Mouse (Mus musculus) heart, embryonic 13.5 days (tissue): ENCODE data around the gene Endod1. TPM values are rescaled to one million over a fixed set of nuclear protein-coding genes. Genes with fewer than 3 reads are reported as not detected.
"Not testable (repeated sequence)": the region's sequence is repeated elsewhere in the genome, so short reads cannot be mapped to it uniquely, and the experiment has no call there.

ENCODE experiments used
- ATAC-seq: fragments of 200-750 bp; cut with Nextera tagmentation; 2 replicates; pipeline ENCODE4 v1.8.0; 2017; ENCODE audit warnings: moderate TSS enrichment; ENCODE audit not compliant: insufficient number of reproducible peaks, low FRiP score, low TSS enrichment; ENCODE audit errors: extremely low read depth
- H3K27ac ChIP-seq: fragments of 300-500 bp; sonication (generic); replicated peaks from 2 replicates; pipeline ENCODE4 v1.5.1; 2015; ENCODE audit warnings: moderate library complexity, mild to moderate bottlenecking, inconsistent platforms
- H3K27me3 ChIP-seq: fragments of 300-500 bp; sonication (generic); replicated peaks from 2 replicates; pipeline ENCODE4 v1.6.1; 2015; ENCODE audit warnings: mild to moderate bottlenecking, inconsistent platforms
- H3K36me3 ChIP-seq: fragments of 300-500 bp; sonication (generic); 2 replicates; pipeline ENCODE4 v1.6.1; 2015; ENCODE audit warnings: mild to moderate bottlenecking, inconsistent platforms
- H3K4me1 ChIP-seq: fragments of 300-500 bp; sonication (generic); 2 replicates; pipeline ENCODE4 v1.6.1; 2015; ENCODE audit warnings: inconsistent platforms
- H3K4me2 ChIP-seq: fragments of 300-500 bp; sonication (generic); 2 replicates; pipeline ENCODE4 v1.6.1; 2015; ENCODE audit warnings: inconsistent platforms, mild to moderate bottlenecking, moderate library complexity
- H3K4me3 ChIP-seq: fragments of 300-500 bp; sonication (generic); 2 replicates; pipeline ENCODE4 v1.5.1; 2015; ENCODE audit warnings: moderate library complexity, mild to moderate bottlenecking, inconsistent platforms
- H3K9ac ChIP-seq: fragments of 300-500 bp; sonication (generic); 2 replicates; pipeline ENCODE4 v1.6.1; 2015; ENCODE audit warnings: inconsistent platforms, mild to moderate bottlenecking, moderate library complexity
- H3K9me3 ChIP-seq: fragments of 300-500 bp; sonication (generic); 2 replicates; pipeline ENCODE4 v1.6.1; 2016; ENCODE audit warnings: inconsistent platforms
- WGBS: fragments of 180-500 bp; shearing (Covaris S2); methylation state at CpG from one replicate; pipeline ENCODE4 v1.1.7; 2015; ENCODE audit warnings: mixed read lengths; 5-methylcytosine and 5-hydroxymethylcytosine counted together
- polyA plus RNA-seq: library from polyadenylated mRNA; unstranded; fragments of >200 nt; fragmentation: Nextera tagmentation; extraction: Ambion mirVana; gene quantifications from 2 replicates; pipeline ENCODE4 v1.2.1, GENCODE M21; 2015

Endod1 gene
- polyA plus RNA-seq, 1 experiment from 2014 or later = 7.5 TPM

DNA sequence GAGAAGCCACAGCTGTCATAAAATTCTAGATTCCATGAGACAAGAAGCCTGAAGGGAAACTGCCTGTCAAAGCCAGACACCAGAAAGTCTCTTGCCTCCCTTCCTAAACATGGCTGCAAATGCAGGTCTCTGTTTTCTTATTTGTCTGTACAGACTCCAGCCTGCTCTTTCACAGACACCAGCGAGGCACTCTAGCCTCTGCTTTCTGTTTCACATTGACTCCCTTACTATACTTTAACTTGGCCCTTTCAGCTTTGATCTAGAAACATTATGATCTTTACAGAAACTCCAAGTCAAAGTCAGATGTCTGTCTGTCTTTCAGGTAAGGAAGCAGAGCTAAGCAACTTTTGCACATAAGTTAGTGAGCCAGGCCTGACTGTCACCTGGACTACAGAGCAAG is 29.0 kb downstream of the Endod1 start:
- H3K4me3 ChIP-seq = no peak overlapping the region
- no peaks in the 10 kb centered on the region; the same call in 1 of the 2 replicates for H3K9me3 ChIP-seq
- H3K27ac ChIP-seq = no peak overlapping the region
- no peak overlapping the region for H3K4me2 ChIP-seq
- H3K36me3 ChIP-seq = 0 out of 2 replicates have a peak, but pooled peaks cover 8% of the 10 kb centered on the region
- H3K27me3 ChIP-seq = no peaks in the 10 kb centered on the region
- no peak overlapping the region for H3K9ac ChIP-seq
- no peaks in the 10 kb centered on the region for H3K4me1 ChIP-seq
- ATAC-seq = no peak
- 78% methylated on average over 1 of the region's 1 CpGs for WGBS

DNA sequence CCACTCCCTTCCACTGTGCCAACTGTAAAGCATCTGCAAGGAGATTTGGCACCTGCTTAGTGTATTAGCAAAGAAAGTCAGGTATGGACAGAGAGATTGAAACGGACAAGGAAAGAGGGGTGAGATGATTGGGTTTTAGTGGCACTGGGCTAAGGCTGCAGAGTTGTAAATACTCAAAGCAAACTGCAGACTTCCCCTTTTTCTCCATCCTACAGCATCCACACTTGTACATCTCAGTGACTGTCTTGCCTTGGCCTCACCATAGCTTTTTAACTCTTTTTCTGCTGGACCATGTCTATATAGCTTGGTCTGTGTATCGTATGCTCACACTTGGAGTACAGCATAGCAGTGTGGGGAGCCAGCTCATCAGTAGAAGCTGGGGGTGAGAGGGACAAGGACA is 30.5 kb downstream of the Endod1 start:
- Histone ChIP-seq H3K36me3 (no peaks in the 10 kb centered on the region), H3K27ac (no peak overlapping the region), H3K4me3 (no peak overlapping the region), H3K4me1 (no peaks in the 10 kb centered on the region), H3K9ac (no peak overlapping the region), H3K4me2 (no peak overlapping the region), H3K27me3 (no peaks in the 10 kb centered on the region), H3K9me3 (no peaks in the 10 kb centered on the region; the same call in 1 of the 2 replicates)
- ATAC-seq = no peak
- 71% methylated on average over 2 of the region's 2 CpGs for WGBS

DNA sequence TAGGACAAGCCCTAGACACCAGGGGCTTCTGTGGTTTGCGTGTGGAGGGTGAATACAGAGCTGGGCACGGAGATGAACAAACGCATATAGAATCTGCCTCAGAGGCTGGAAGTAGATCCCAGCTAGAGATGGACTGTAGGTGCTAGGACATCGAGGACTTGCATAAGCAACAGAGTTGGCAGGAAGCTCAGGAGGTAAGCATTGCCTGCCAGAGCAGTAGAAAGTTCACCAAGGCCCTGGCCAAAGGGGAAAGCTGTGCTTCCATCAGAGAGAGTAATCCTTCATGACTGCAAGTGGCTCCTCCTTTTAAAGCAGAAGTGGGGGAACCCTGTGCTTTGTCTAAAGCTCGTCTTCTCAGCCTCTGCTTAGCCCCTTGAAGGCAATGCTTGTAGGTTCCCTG is 31.9 kb downstream of the Endod1 start:
- no peak for ATAC-seq
- H3K9ac ChIP-seq = no peak overlapping the region
- H3K4me1 ChIP-seq = no peaks in the 10 kb centered on the region
- H3K36me3 ChIP-seq = no peaks in the 10 kb centered on the region
- 79% methylated on average over 5 of the region's 5 CpGs for WGBS
- H3K9me3 ChIP-seq = no peaks in the 10 kb centered on the region; the same call in 1 of the 2 replicates
- H3K4me3 ChIP-seq = no peak overlapping the region
- H3K27me3 ChIP-seq = no peaks in the 10 kb centered on the region
- no peak overlapping the region for H3K4me2 ChIP-seq
- H3K27ac ChIP-seq = no peak overlapping the region

DNA sequence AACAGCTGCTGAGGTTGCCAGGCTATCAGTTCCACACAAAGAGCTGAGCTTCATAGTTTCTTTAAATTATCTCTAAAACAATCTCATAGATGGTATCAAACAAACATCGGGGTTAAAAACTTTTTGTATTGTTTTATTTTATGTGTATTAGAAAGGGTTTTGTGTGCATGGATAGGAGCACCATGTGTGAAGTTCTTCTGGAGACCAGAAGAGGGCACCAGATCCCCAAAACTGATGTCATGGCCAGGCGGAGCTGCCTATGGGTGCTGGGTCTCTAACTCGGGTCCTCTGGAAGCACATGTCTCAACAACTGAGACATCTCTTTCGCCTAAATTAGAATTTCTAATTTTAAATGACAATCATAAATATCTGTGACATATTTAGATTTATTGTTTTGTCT is 32.9 kb downstream of the Endod1 start:
- whole genome bisulfite sequencing = 55% methylated on average over 4 of the region's 4 CpGs
- H3K9me3 ChIP-seq = no peaks in the 10 kb centered on the region; the same call in 1 of the 2 replicates
- no peak for ATAC-seq

DNA sequence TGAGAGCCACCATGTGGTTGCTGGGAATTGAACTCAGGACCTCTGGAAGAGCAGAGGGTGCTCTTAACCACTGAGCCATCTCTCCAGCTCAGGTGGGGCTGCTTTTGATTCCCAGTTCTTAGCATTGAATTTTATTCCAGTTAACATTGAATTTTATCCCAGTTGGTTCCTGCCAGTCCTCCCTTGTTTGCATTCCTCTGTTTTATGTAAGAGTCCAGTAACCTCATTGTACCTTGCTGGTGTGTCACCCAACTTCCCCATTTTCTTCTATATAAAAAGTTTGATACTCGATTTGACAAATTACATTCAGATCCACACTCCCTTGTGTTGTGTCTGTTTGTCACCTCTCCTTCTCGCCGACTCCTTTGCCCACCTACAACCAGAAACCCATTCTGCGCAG is 35.4 kb downstream of the Endod1 start:
- ATAC-seq, H3K4me1 ChIP-seq, H3K36me3 ChIP-seq, H3K27ac ChIP-seq, H3K4me3 ChIP-seq, H3K9me3 ChIP-seq, H3K9ac ChIP-seq, H3K4me2 ChIP-seq, H3K27me3 ChIP-seq: not testable (repeated sequence)
- WGBS = 78% methylated on average over 4 of the region's 4 CpGs

More for the DNA sequence above, 32.9 kb downstream of the Endod1 start:
- Histone ChIP-seq H3K4me2 (no peak overlapping the region), H3K9ac (no peak overlapping the region), H3K4me1 (no peaks in the 10 kb centered on the region), H3K36me3 (no peaks in the 10 kb centered on the region), H3K4me3 (no peak overlapping the region), H3K27me3 (peaks cover 2% of the 10 kb centered on the region; the same call in 1 of the 2 replicates), H3K27ac (no peak overlapping the region)

DNA sequence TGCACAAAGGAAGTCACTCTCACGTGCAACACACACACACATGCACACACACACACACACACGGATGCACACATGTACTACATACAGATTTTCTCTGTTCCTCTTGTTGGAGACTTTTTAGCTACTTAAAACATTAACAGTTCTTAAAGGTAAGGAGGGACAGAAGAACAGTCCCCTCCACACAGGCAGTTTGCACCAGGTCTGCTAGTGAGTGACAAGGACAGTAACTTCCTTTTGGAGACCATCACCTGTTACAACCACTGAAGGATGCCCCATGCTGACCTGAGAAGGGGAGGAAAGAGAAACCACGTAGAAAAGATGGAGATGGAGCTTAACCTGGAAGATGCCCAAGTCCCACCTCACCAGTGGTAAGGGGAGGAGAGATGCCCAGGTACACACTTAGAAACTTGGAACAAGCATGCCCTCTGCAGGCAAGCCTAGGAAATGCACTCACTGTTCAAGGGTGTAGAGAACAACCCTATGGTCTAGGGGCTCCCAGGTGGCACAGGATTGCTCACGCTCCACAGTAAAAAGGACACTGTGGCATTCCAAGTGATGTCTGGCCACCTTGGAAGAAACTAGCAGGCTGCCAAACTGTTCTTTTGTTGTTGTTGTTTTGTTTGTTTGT is 39.2 kb downstream of the Endod1 start:
- H3K9me3 ChIP-seq = no peaks in the 10 kb centered on the region
- no peak overlapping the region for H3K9ac ChIP-seq
- 50% methylated on average over 4 of the region's 4 CpGs for WGBS
- ATAC-seq = no peak
- H3K4me2 ChIP-seq = no peak overlapping the region
- no peaks in the 10 kb centered on the region for H3K36me3 ChIP-seq
- no peak overlapping the region for H3K27ac ChIP-seq
- H3K27me3 ChIP-seq = peaks cover 4% of the 10 kb centered on the region; the same call in 1 of the 2 replicates
- H3K4me1 ChIP-seq = peaks cover 13% of the 10 kb centered on the region; the same call in 1 of the 2 replicates
- no peak overlapping the region for H3K4me3 ChIP-seq

DNA sequence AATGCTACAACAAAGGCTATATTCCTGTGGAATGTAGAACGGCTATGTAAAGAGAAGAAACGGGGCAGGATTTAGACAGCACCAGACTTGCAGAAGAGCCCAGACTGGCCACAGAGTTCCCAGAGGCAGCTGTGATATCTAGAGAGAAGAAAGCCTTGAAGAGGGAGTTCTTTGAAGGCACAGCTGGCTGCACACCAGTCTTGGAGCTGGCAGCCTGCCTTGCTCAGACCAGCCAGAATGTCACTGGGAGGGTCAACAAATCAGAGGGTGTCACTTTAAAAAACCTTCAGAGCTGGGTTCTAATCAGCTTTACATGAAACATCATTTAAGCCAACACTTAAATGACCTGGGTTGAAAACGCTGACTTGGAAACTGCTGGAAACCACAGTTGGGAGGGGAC is 42.6 kb downstream of the Endod1 start:
- no peak overlapping the region for H3K4me2 ChIP-seq
- no peaks in the 10 kb centered on the region for H3K36me3 ChIP-seq
- no peak for ATAC-seq
- peaks cover 17% of the 10 kb centered on the region; the same call in 1 of the 2 replicates for H3K4me1 ChIP-seq
- no peak overlapping the region for H3K9ac ChIP-seq
- no peaks in the 10 kb centered on the region for H3K9me3 ChIP-seq
- H3K4me3 ChIP-seq = no peak overlapping the region
- no peak overlapping the region for H3K27ac ChIP-seq
- peaks cover 4% of the 10 kb centered on the region; the same call in 1 of the 2 replicates for H3K27me3 ChIP-seq
- WGBS = 45% methylated on average over 3 of the region's 3 CpGs

DNA sequence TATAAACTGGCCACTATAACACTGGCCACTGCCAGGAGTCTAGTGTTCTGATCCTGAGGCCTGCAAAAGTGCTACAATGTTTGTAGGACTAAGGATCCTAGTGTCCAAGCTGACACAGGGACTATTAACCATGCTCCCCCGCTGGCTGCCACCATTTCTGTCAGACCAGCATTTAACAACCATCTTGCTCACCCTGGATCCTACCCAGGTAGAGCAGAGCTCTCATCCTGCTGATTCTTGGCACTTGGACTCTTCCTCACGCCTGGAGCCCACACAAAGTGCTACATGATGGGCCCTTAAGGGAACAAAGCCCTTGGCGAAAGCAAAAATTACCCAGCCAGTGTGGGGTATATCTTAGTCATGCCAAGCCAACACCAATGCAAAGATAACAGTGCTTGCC is 44.4 kb downstream of the Endod1 start:
- no peak overlapping the region for H3K27ac ChIP-seq
- peaks cover 5% of the 10 kb centered on the region for H3K36me3 ChIP-seq
- no peak overlapping the region for H3K4me3 ChIP-seq
- H3K4me1 ChIP-seq = peaks cover 21% of the 10 kb centered on the region
- WGBS = 68% methylated on average over 3 of the region's 3 CpGs
- H3K27me3 ChIP-seq = no peaks in the 10 kb centered on the region
- H3K9me3 ChIP-seq = no peaks in the 10 kb centered on the region
- no peak for ATAC-seq
- no peak overlapping the region for H3K4me2 ChIP-seq
- H3K9ac ChIP-seq = no peak overlapping the region

DNA sequence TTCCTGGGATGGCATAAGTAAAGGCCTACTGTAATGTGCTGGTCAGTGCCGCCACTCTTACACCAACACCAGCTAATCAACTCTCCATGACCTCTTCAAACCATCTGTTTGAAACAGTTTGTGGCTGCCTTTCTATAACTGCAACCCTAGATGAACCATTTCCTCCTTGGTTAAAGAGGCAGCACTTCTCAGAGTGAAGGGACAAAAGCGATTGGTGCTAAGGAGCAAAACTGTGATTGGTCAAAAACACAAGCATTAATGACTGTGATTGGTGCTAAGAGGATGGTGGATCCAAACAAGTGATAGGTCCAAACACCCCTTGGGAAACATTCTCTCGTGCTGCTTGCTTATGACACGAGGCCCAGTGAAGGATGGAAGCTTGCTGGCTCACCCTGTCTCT is 45.5 kb downstream of the Endod1 start:
- H3K4me3 ChIP-seq = no peak overlapping the region
- no peaks in the 10 kb centered on the region for H3K27me3 ChIP-seq
- ATAC-seq = no peak
- H3K27ac ChIP-seq = no peak overlapping the region
- peaks cover 9% of the 10 kb centered on the region for H3K36me3 ChIP-seq
- no peak overlapping the region for H3K4me2 ChIP-seq
- no peak overlapping the region for H3K9ac ChIP-seq
- 66% methylated on average over 4 of the region's 4 CpGs for WGBS
- peaks cover 21% of the 10 kb centered on the region for H3K4me1 ChIP-seq
- no peaks in the 10 kb centered on the region for H3K9me3 ChIP-seq

DNA sequence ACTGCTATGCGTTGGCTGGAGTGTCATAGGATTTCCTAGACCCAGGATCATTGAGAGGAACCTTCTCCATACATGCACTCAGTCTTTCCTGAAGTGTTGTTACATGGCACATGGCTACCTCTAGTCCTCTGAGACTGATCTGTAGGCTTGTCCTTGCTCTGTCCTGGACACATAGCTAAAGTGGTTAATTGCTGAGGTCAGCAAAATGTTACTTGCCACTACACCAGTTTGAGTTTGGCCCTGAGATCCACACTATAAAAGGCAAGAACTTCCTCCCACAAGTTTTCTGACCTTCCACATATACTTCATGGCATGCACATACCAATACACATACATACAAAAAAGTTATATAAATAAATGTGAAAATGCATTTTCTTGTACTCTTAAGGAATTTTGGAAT is 64.7 kb downstream of the Endod1 start:
- no peak overlapping the region for H3K4me3 ChIP-seq
- H3K9me3 ChIP-seq = no peaks in the 10 kb centered on the region
- no peak overlapping the region for H3K4me2 ChIP-seq
- peaks cover 76% of the 10 kb centered on the region for H3K36me3 ChIP-seq
- WGBS = 97% methylated on average over 1 of the region's 1 CpGs
- no peak overlapping the region for H3K9ac ChIP-seq
- H3K4me1 ChIP-seq = peaks cover 5% of the 10 kb centered on the region
- no peak for ATAC-seq
- no peak overlapping the region for H3K27ac ChIP-seq
- no peaks in the 10 kb centered on the region for H3K27me3 ChIP-seq

DNA sequence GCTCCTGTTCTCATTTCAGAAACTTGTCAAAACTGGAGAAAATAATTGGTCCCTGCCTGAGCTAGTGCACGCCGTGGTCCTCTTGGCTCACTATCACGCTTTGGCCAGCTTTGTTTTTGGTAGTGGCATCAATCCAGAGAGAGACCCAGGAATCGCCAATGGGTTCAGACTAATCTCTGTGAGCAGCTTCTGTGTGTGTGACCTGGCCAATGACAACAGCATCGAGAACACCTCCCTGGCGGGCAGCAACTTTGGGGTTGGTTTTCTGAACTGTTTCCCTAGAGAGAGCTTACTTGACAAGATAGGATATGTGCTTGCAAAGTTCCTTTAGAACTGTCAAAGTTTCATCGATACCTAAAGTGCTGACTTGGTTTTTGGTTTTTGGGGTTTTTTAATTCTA is 66.8 kb downstream of the Endod1 start:
- no peak for ATAC-seq
- H3K4me3 ChIP-seq = no peak overlapping the region
- 72% methylated on average over 7 of the region's 7 CpGs for WGBS
- H3K4me1 ChIP-seq = peaks cover 5% of the 10 kb centered on the region
- H3K9me3 ChIP-seq = no peaks in the 10 kb centered on the region
- H3K9ac ChIP-seq = no peak overlapping the region
- H3K27ac ChIP-seq = no peak overlapping the region
- no peaks in the 10 kb centered on the region for H3K27me3 ChIP-seq
- H3K36me3 ChIP-seq = peaks cover 74% of the 10 kb centered on the region
- H3K4me2 ChIP-seq = no peak overlapping the region

DNA sequence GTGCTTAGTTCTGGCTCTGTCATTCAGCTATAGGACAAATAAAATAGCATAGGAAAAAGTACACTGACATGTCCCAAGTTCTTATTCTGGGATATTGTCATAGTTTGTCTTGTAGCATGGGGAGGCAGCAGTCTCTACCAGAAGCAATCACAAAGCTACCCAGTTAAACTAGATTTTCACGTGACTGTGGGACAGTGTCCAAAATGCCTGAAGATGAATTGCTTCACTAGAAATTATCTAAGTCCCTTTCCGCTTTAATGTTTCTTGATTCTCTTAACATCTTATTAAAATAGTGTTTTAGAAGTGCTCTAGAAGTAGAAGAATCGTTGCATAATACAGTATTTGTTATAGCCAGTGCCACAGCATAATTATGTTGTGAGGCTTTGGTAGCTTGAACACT is 67.3 kb downstream of the Endod1 start:
- ATAC-seq = no peak
- Histone ChIP-seq H3K9me3 (no peaks in the 10 kb centered on the region), H3K4me1 (peaks cover 5% of the 10 kb centered on the region), H3K9ac (no peak overlapping the region), H3K27me3 (no peaks in the 10 kb centered on the region), H3K27ac (0 out of 2 replicates have a peak overlapping the region, but pooled peaks have one; percentile 12), H3K4me2 (no peak overlapping the region), H3K4me3 (no peak overlapping the region), H3K36me3 (peaks cover 74% of the 10 kb centered on the region)
- 68% methylated on average over 3 of the region's 3 CpGs for WGBS
